Mouse (Mus musculus): ENCODE results near the gene Rnf8.
"Not testable (repeated sequence)": the region's sequence is repeated elsewhere in the genome, so short reads cannot be mapped to it uniquely, and the experiment has no call there.

Rnf8 gene

GRCm38 (mm10) chr17:29614115-29615023 is at the start of gene Rnf8, which contains the start of gene Gm28043:
Gene Rnf8 (plus strand): TSS chr17:29614790.
Gene Gm28043 (plus strand): TSS chr17:29614876.
- peak; percentile 96 for DNase-seq (ENCODE audit: low read depth, low spot score)

- DNase-seq (ENCODE audit: low read depth, low spot score), result no peak
Measured at GRCm38 (mm10) chr17:29565521-29565920, 49.1 kb upstream of the Rnf8 start.

GRCm38 (mm10) chr17:29568435-29568834 is 46.2 kb upstream of the Rnf8 start:
- DNase-seq (ENCODE audit: low read depth, low spot score), result no peak

GRCm38 (mm10) chr17:29569831-29570230 is 44.8 kb upstream of the Rnf8 start:
- no peak for DNase-seq (ENCODE audit: low read depth, low spot score)

GRCm38 (mm10) chr17:29579579-29580126 is 34.9 kb upstream of the Rnf8 start:
- no peak for DNase-seq (ENCODE audit: low read depth, low spot score)

GRCm38 (mm10) chr17:29583569-29583968 is 31.0 kb upstream of the Rnf8 start:
- DNase-seq (ENCODE audit: low read depth, low spot score), result no peak

- DNase-seq (ENCODE audit: low read depth, low spot score), result no peak
Measured at GRCm38 (mm10) chr17:29584306-29584705, 30.3 kb upstream of the Rnf8 start.

GRCm38 (mm10) chr17:29584737-29585136 is 29.9 kb upstream of the Rnf8 start:
- DNase-seq (ENCODE audit: low read depth, low spot score), result no peak

- no peak for DNase-seq (ENCODE audit: low read depth, low spot score)
Measured at GRCm38 (mm10) chr17:29585446-29585845, 29.1 kb upstream of the Rnf8 start.

- no peak for DNase-seq (ENCODE audit: low read depth, low spot score)
Measured at GRCm38 (mm10) chr17:29586921-29587320, 27.7 kb upstream of the Rnf8 start.

- no peak for DNase-seq (ENCODE audit: low read depth, low spot score)
Measured at GRCm38 (mm10) chr17:29589221-29589898, 25.2 kb upstream of the Rnf8 start.

- no peak for DNase-seq (ENCODE audit: low read depth, low spot score)
Measured at GRCm38 (mm10) chr17:29595891-29596770, 18.5 kb upstream of the Rnf8 start.

GRCm38 (mm10) chr17:29596771-29597132 is 17.8 kb upstream of the Rnf8 start:
- no peak for DNase-seq (ENCODE audit: low read depth, low spot score)

GRCm38 (mm10) chr17:29599051-29599450 is 15.5 kb upstream of the Rnf8 start:
- DNase-seq (ENCODE audit: low read depth, low spot score), result no peak

GRCm38 (mm10) chr17:29599537-29599936 is 15.1 kb upstream of the Rnf8 start:
- DNase-seq (ENCODE audit: low read depth, low spot score), result no peak

GRCm38 (mm10) chr17:29601391-29601790 is 13.2 kb upstream of the Rnf8 start:
- no peak for DNase-seq (ENCODE audit: low read depth, low spot score)

GRCm38 (mm10) chr17:29603283-29603682 is 11.3 kb upstream of the Rnf8 start:
- peak; percentile 68 for DNase-seq (ENCODE audit: low read depth, low spot score)

GRCm38 (mm10) chr17:29613453-29613852 is 1.1 kb upstream of the Rnf8 start:
- DNase-seq (ENCODE audit: low read depth, low spot score), result not testable (repeated sequence)

GRCm38 (mm10) chr17:29615024-29615551 is 498 bp downstream of the Rnf8 start:
- no peak for DNase-seq (ENCODE audit: low read depth, low spot score)

- DNase-seq (ENCODE audit: low read depth, low spot score), result no peak
Measured at GRCm38 (mm10) chr17:29615616-29616015, 1.0 kb downstream of the Rnf8 start.

GRCm38 (mm10) chr17:29619231-29619630 is 4.6 kb downstream of the Rnf8 start:
- DNase-seq (ENCODE audit: low read depth, low spot score), result no peak
